Mouse (Mus musculus): ENCODE measurements at regions not wholly inside any gene's neighbourhood (a gene's known extent, or its start where the extent isn't known, plus 50 kb on each side); places are given as distances from the start of the nearest gene placed in this dataset.
A peak's percentile ranks its signal among the peaks of the same experiment; 100 is the strongest.

DNA sequence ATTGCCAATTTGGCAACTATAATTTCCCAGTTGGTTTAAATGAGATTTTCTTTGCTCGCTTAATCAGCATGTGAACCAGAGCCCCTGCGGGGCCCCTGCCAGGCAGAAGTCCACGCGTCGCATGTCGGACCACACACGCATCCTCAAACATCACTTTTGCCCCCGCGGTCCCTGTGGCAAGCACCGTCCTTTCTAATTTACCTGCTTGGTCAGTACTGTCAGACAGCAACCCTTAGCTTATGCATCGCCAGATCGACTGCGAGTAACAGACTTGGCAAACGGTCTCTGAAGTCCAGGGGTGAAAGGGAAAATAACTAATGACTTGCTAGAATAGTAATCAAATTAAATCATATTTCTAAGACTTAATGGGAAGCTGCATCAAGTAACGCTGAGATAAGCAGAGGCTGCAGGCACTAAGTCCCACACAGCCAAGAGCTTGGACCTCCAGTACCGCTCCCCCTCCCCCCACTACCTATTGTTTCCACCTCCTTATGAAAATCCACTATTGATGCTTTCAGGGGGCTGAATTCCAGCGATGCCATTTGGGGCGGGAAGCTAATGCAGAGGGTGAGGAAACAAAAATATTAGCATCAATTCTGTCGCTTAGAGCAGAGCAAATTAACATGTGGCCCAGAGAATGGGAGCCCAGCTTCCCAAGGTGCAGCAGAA lies 142.0 kb upstream of the Cntnap4 start:
- H3K9ac ChIP-seq, result no peak overlapping the region
- peak; percentile 61; the same call in 1 of the 2 replicates for ATAC-seq (ENCODE audit: low FRiP score)
- H3K9me3 ChIP-seq (replicated peaks), result no peaks in the 10 kb centered on the region
- H3K4me3 ChIP-seq, result peak overlapping the region; percentile 9; the same call in 1 of the 2 replicates
- no peaks in the 10 kb centered on the region for H3K36me3 ChIP-seq
- 43% methylated on average over 19 of the region's 19 CpGs for WGBS
- H3K27ac ChIP-seq, result no peak overlapping the region
- H3K4me1 ChIP-seq, result peaks cover 11% of the 10 kb centered on the region
- peak overlapping the region; percentile 39 for H3K4me2 ChIP-seq (replicated peaks)
- H3K27me3 ChIP-seq, result no peaks in the 10 kb centered on the region

DNA sequence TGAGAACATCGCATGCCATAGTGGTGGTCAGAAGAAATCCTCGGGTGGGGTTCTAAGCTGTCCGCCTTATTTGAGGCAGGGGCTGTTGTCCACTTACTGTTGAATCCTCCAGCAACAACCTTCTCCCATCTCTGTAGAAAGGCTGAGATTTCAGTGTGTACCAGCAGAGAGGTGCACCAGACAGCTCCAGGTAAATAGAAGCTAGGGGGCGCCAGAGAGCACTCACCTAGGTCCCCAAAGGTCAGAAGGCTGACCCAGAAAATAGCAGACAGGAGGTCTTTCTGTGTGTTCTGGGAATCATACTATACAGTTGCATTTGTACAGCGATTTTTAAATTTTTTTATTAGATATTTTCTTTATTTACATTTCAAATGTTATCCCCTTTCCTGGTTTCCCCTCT lies 157.9 kb upstream of the Cntnap4 start:
- no peak for ATAC-seq (ENCODE audit: low FRiP score)
- Histone ChIP-seq H3K4me2 (replicated peaks) (no peak overlapping the region), H3K4me1 (no peaks in the 10 kb centered on the region), H3K9ac (no peak overlapping the region), H3K4me3 (no peak overlapping the region), H3K36me3 (no peaks in the 10 kb centered on the region), H3K27me3 (no peaks in the 10 kb centered on the region), H3K9me3 (replicated peaks) (0 out of 2 replicates have a peak, but pooled peaks cover 3% of the 10 kb centered on the region), H3K27ac (no peak overlapping the region)
- WGBS, result 87% methylated on average over 5 of the region's 5 CpGs

DNA sequence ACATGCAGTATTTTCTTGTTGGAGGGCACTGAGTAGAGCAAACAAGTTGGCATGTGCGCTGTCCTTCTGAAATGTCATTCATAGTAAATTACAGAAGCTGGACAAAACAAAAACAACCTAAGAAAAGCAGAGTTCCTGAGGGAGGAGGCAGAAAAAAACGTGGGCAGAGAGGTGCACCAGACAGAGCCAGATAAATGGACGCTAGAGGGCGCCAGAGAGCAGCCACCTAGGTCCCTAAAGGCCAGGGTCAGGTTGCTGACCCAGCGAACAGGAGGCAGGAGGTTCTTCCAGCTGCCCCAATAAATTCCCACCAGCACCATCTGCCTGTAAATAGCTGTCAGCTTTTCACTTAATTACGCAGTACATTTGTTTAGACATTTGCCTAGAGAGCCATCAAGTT lies 158.6 kb upstream of the Cntnap4 start:
- Histone ChIP-seq H3K9ac (no peak overlapping the region), H3K36me3 (no peaks in the 10 kb centered on the region), H3K27me3 (no peaks in the 10 kb centered on the region), H3K4me3 (no peak overlapping the region), H3K9me3 (replicated peaks) (0 out of 2 replicates have a peak, but pooled peaks cover 3% of the 10 kb centered on the region), H3K4me1 (no peaks in the 10 kb centered on the region), H3K27ac (no peak overlapping the region), H3K4me2 (replicated peaks) (no peak overlapping the region)
- WGBS, result 25% methylated on average over 6 of the region's 6 CpGs
- ATAC-seq (ENCODE audit: low FRiP score), result no peak

DNA sequence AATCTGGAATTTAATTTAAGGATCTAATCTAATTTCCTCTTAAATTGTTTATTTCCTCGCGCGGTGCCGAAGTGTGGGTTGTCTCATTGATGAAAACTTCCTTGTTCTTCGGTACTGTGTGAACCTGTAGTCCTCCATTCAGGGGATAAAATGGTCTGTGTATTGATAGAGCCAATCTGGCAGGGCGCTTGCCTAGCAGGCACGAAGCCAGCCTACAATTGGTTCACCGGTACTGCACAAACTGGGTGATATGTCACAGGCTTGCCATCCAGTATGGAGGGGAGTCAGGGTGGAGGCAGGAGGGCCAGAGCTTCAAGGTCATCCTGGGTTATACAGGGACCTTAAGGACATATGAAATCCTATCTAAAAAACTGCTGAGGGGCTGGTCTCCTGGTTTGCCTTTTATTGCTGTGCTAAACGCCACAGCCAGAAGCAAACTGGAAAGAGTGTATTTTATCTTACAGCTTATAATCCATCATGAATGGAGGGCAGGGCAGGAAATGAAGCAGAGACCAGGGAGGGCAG lies 161.6 kb upstream of the Cntnap4 start:
- ATAC-seq (ENCODE audit: low FRiP score), result no peak
- Histone ChIP-seq H3K9ac (no peak overlapping the region), H3K4me1 (no peaks in the 10 kb centered on the region), H3K27me3 (no peaks in the 10 kb centered on the region), H3K36me3 (no peaks in the 10 kb centered on the region), H3K9me3 (replicated peaks) (0 out of 2 replicates have a peak, but pooled peaks cover 3% of the 10 kb centered on the region), H3K4me2 (replicated peaks) (no peak overlapping the region), H3K27ac (no peak overlapping the region), H3K4me3 (no peak overlapping the region)
- 88% methylated on average over 9 of the region's 9 CpGs for WGBS

DNA sequence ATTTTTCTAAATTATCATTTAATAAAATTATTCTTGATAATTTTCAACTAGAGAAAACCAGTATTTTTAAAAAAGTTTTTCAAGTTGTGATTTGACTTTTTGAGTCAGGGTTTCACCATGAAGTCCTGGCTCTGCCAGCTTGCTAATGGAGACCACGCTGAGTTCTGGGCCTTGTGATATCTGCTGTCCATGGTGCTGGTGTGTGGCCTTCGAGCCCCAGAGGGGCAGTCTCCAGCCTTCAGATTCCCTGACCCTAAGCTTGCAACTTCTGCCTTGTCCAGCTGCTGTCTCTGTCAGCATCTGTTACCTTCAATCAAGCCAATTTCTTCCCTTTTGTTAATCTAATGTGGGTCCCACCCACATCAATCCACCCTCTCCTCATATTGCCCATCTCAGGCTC lies 165.8 kb upstream of the Cntnap4 start:
- H3K9me3 ChIP-seq (replicated peaks), result 0 out of 2 replicates have a peak, but pooled peaks cover 3% of the 10 kb centered on the region
- no peak overlapping the region for H3K9ac ChIP-seq
- WGBS, result 8% methylated on average over 2 of the region's 2 CpGs

DNA sequence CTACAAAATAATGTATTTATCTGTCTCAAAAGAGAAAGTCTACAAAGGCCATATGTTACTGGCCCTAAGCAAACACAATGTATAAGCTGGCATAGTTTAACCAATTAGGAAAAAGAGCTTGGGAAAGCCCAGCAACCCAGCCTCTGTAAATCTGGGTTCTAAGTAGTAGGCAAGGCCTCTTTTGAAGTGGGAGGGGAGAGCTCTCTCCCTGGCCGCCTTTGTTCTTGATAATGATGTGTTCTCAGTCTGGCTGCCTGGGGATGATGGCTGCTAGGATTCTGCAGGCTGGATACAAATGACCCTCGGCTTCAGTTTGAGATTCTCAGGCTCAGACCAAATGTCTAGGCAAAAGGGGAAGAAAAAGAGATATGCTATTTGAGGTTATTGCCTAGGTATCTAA lies 172.4 kb upstream of the Cntnap4 start:
- no peak for ATAC-seq (ENCODE audit: low FRiP score)
- H3K4me1 ChIP-seq, result no peaks in the 10 kb centered on the region
- WGBS, result 26% methylated on average over 2 of the region's 2 CpGs
- H3K36me3 ChIP-seq, result no peaks in the 10 kb centered on the region
- H3K9me3 ChIP-seq (replicated peaks), result no peaks in the 10 kb centered on the region; the same call in 1 of the 2 replicates
- H3K4me2 ChIP-seq (replicated peaks), result no peak overlapping the region
- H3K27me3 ChIP-seq, result no peaks in the 10 kb centered on the region
- H3K9ac ChIP-seq, result no peak overlapping the region
- no peak overlapping the region for H3K4me3 ChIP-seq
- 0 out of 2 replicates have a peak overlapping the region, but pooled peaks have one; percentile 35 for H3K27ac ChIP-seq

More for the DNA sequence above, 165.8 kb upstream of the Cntnap4 start:
- Histone ChIP-seq H3K36me3 (no peaks in the 10 kb centered on the region), H3K27ac (no peak overlapping the region), H3K4me3 (no peak overlapping the region), H3K4me1 (no peaks in the 10 kb centered on the region), H3K4me2 (replicated peaks) (no peak overlapping the region), H3K27me3 (no peaks in the 10 kb centered on the region)
- no peak for ATAC-seq (ENCODE audit: low FRiP score)

DNA sequence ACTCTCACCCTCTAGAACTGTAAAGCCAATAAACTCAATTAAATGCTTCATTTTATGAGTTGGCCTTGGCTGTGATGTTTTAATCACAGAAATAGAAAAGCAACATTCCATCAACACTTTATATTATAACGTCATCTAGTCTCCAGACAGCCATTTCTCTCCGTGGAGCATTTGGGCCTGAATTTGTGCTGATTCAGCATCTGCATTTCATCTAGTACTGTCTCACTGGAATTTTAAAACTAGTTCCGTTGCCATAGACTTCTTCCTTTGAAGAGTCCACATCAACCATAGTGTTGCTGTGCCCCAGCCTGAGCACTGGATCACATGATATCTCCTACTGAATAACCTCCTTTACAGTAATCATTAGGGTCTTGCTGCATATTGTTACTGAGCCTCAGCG lies 179.7 kb upstream of the Cntnap4 start:
- Histone ChIP-seq H3K27ac (no peak overlapping the region), H3K9me3 (replicated peaks) (no peaks in the 10 kb centered on the region; the same call in 1 of the 2 replicates), H3K27me3 (no peaks in the 10 kb centered on the region), H3K4me3 (no peak overlapping the region), H3K9ac (no peak overlapping the region), H3K4me2 (replicated peaks) (no peak overlapping the region), H3K36me3 (no peaks in the 10 kb centered on the region), H3K4me1 (no peaks in the 10 kb centered on the region)
- ATAC-seq (ENCODE audit: low FRiP score), result no peak
- WGBS, result 77% methylated on average over 4 of the region's 4 CpGs

DNA sequence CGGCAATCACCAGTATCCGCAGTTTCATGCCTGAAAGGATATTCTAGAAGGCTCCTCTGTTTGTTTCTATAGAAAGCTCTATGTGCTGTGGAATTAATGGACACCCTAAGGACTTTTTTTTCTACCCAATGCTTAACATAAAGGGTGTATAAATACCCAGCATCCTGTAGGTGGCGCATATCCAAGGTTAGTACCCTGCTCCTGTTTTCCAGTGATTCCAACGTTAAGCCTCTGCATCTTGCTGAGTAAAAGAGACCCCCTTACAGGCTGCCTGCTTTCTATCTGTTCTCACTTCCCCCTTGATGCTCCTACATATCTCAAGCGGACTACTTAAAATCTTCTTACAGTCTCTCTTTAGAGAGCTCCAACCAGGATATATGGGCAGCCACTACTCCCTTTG lies 221.5 kb upstream of the Cntnap4 start:
- H3K4me1 ChIP-seq, result no peaks in the 10 kb centered on the region
- H3K9ac ChIP-seq, result no peak overlapping the region
- H3K9me3 ChIP-seq (replicated peaks), result 0 out of 2 replicates have a peak, but pooled peaks cover 3% of the 10 kb centered on the region
- no peak for ATAC-seq (ENCODE audit: low FRiP score)
- H3K27me3 ChIP-seq, result no peaks in the 10 kb centered on the region
- H3K4me2 ChIP-seq (replicated peaks), result 0 out of 2 replicates have a peak overlapping the region, but pooled peaks have one; percentile 6
- H3K4me3 ChIP-seq, result no peak overlapping the region
- H3K36me3 ChIP-seq, result no peaks in the 10 kb centered on the region
- WGBS, result 30% methylated on average over 5 of the region's 5 CpGs
- H3K27ac ChIP-seq, result no peak overlapping the region

DNA sequence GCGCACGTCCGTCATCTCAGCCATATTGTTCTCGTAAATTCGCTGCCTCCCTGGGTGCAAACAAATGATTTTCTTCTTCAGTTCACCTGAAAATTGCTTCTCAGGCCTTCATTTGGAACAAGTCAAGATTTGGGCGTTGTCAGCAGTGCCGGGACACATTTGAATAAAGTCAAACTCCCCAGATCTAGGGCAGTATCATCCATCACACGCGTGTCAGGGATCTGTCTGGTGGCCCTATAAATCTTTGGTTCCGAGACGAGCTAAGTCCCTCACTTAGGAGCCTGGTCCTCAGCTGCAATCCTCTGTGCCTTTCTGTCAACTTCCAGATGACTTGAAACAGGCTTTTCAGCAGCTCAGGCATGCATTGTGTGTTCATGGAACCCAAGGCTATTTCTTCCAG lies 236.7 kb upstream of the Cntnap4 start:
- Histone ChIP-seq H3K27ac (no peak overlapping the region), H3K9me3 (replicated peaks) (no peaks in the 10 kb centered on the region), H3K4me1 (no peaks in the 10 kb centered on the region; the same call in 1 of the 2 replicates), H3K36me3 (no peaks in the 10 kb centered on the region), H3K27me3 (no peaks in the 10 kb centered on the region), H3K9ac (no peak overlapping the region), H3K4me3 (no peak overlapping the region), H3K4me2 (replicated peaks) (peak overlapping the region; percentile 13; the same call in 1 of the 2 replicates)
- 55% methylated on average over 11 of the region's 11 CpGs for WGBS
- ATAC-seq (ENCODE audit: low FRiP score), result no peak

DNA sequence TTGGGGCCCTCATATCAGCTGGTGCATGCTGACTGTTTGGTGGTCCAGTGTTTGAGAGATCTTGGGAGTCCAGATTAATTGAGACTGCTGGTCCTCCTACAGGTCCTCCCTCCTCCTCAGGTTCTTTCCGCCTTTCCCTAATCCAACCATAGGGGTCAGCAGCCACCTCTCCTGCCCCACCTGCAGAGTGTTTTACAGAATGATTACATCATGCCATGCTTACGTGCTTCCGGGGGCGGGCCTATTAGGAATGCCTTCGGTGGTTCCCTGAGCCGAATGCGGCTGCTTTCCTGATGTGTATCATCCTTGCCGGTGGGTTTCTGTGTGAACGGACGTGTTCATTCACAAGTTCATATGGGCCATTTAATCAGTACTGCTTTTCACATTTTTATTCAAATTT lies 237.8 kb upstream of the Cntnap4 start:
- H3K9me3 ChIP-seq (replicated peaks), result no peaks in the 10 kb centered on the region
- no peak overlapping the region for H3K4me3 ChIP-seq
- no peak overlapping the region for H3K9ac ChIP-seq
- no peak for ATAC-seq (ENCODE audit: low FRiP score)
- H3K36me3 ChIP-seq, result no peaks in the 10 kb centered on the region
- H3K27me3 ChIP-seq, result no peaks in the 10 kb centered on the region
- no peaks in the 10 kb centered on the region; the same call in 1 of the 2 replicates for H3K4me1 ChIP-seq
- no peak overlapping the region for H3K4me2 ChIP-seq (replicated peaks)
- H3K27ac ChIP-seq, result no peak overlapping the region
- 81% methylated on average over 10 of the region's 10 CpGs for WGBS

DNA sequence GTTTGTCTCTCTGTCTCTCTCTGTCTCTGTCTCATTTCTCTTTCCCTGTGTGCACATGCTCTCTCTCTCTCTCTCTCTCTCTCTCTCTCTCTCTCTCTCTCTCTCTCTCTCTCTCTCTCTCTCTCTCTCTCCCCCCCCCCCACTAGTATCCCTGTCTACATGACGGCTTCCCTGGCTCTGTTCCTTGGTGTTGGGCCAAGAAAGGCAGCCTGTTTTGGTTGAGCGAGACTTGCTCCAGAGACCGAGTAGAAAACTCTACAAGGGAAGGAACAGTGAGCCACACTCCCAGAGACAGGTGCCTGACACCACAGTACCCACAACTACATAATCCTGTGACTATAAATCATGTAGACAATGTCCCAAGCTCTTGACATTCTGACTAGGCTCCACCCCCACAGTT lies 260.0 kb upstream of the Cntnap4 start:
- 88% methylated on average over 3 of the region's 3 CpGs for WGBS
- no peaks in the 10 kb centered on the region for H3K27me3 ChIP-seq
- ATAC-seq (ENCODE audit: low FRiP score), result no peak
- no peak overlapping the region for H3K4me3 ChIP-seq
- no peaks in the 10 kb centered on the region for H3K36me3 ChIP-seq
- no peak overlapping the region for H3K9ac ChIP-seq
- no peak overlapping the region for H3K4me2 ChIP-seq (replicated peaks)
- H3K4me1 ChIP-seq, result no peaks in the 10 kb centered on the region
- no peak overlapping the region for H3K27ac ChIP-seq
- H3K9me3 ChIP-seq (replicated peaks), result no peaks in the 10 kb centered on the region

DNA sequence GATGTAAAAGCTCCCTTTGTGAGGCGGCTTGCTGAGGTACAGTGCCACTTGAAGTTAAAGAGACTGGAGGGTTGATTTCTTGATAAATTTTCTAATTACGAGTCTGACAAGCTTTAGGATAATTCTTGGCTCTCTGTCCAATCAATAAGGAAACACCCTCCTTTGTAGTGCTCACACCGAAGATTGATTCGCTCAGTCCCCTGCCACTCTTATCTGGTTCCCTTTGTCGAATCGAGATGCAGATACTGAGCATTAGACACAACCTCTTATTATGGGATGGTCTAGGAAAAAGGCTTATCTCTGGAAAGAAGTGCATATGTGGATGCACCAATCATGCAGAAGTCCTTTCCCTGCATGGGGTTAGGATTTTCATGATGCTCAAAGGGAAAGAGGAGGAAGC lies 261.5 kb upstream of the Cntnap4 start:
- Histone ChIP-seq H3K4me1 (no peaks in the 10 kb centered on the region), H3K27me3 (no peaks in the 10 kb centered on the region), H3K27ac (no peak overlapping the region), H3K36me3 (no peaks in the 10 kb centered on the region), H3K9me3 (replicated peaks) (no peaks in the 10 kb centered on the region), H3K9ac (no peak overlapping the region), H3K4me3 (no peak overlapping the region), H3K4me2 (replicated peaks) (no peak overlapping the region)
- no peak for ATAC-seq (ENCODE audit: low FRiP score)
- 85% methylated on average over 6 of the region's 6 CpGs for WGBS

DNA sequence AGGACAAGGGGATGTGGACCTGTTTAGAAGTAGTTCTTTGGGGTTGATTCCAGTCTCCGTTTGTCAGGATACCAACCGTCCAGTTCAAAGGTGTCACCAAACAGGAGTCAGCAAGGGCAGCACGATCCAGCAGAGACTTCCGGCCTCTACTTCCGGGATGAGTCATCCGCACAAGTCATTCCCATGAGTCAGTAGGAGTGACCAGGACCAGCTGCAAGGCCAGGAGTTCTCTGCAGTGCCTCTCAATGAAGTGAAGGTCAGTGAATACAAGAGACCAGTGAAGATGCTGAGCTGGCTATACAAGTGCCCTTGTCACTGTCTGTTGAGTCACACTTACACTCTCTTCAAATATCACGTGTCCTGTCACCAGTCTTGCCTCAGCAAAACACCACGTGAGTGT lies 272.8 kb upstream of the Cntnap4 start:
- Histone ChIP-seq H3K36me3 (no peaks in the 10 kb centered on the region), H3K9me3 (replicated peaks) (no peaks in the 10 kb centered on the region), H3K9ac (no peak overlapping the region), H3K4me3 (no peak overlapping the region), H3K4me1 (no peaks in the 10 kb centered on the region), H3K4me2 (replicated peaks) (no peak overlapping the region), H3K27ac (no peak overlapping the region), H3K27me3 (no peaks in the 10 kb centered on the region)
- WGBS, result 86% methylated on average over 8 of the region's 8 CpGs
- ATAC-seq (ENCODE audit: low FRiP score), result no peak

Measured in hindbrain, embryonic 12.5 days (tissue).